Mouse (Mus musculus) embryonic facial prominence, embryonic 14.5 days (tissue): ENCODE data around the gene Bri3. TPM values are rescaled to one million over a fixed set of nuclear protein-coding genes. Genes with fewer than 3 reads are reported as not detected.

Experiments
- ATAC-seq: fragments of 200-750 bp; cut with Nextera tagmentation; 2 replicates; pipeline ENCODE4 v1.8.0; 2017; ENCODE audit warnings: low read depth, moderate number of reproducible peaks, moderate TSS enrichment
- DNase-seq: peaks from one replicate; pipeline ENCODE4 v3.0.0-alpha.2; 2015; ENCODE audit warnings: low spot score
- H3K27ac ChIP-seq: fragments of 300-500 bp; sonication (generic); replicated peaks from 2 replicates; pipeline ENCODE4 v1.5.1; 2014; ENCODE audit warnings: low read depth, mild to moderate bottlenecking, low read length, moderate library complexity
- H3K27me3 ChIP-seq: fragments of 300-500 bp; sonication (generic); replicated peaks from 2 replicates; pipeline ENCODE4 v1.6.1; 2014; ENCODE audit warnings: low read length; ENCODE audit not compliant: control insufficient read depth, insufficient read depth
- H3K36me3 ChIP-seq: fragments of 300-500 bp; sonication (generic); 2 replicates; pipeline ENCODE4 v1.6.1; 2014; ENCODE audit warnings: low read length, mixed read lengths; ENCODE audit not compliant: control insufficient read depth, insufficient read depth
- H3K4me1 ChIP-seq: fragments of 300-500 bp; sonication (generic); 2 replicates; pipeline ENCODE4 v1.6.1; 2014; ENCODE audit warnings: antibody characterized with exemption, low read length; ENCODE audit not compliant: control insufficient read depth, insufficient read depth
- H3K4me2 ChIP-seq: fragments of 300-500 bp; sonication (generic); 2 replicates; pipeline ENCODE4 v1.6.1; 2014; ENCODE audit warnings: low read depth, mild to moderate bottlenecking, low read length, moderate library complexity, mixed read lengths
- H3K4me3 ChIP-seq: fragments of 300-500 bp; sonication (generic); 2 replicates; pipeline ENCODE4 v1.5.1; 2014; ENCODE audit warnings: low read depth, mild to moderate bottlenecking, low read length
- H3K9ac ChIP-seq: fragments of 300-500 bp; sonication (generic); 2 replicates; pipeline ENCODE4 v1.6.1; 2014; ENCODE audit warnings: low read depth, mild to moderate bottlenecking, low read length, moderate library complexity, mixed read lengths
- H3K9me3 ChIP-seq: fragments of 300-500 bp; sonication (generic); 2 replicates; pipeline ENCODE4 v1.6.1; 2016; ENCODE audit warnings: low read length; ENCODE audit not compliant: control insufficient read depth
- WGBS: fragments of 180-500 bp; shearing (Covaris S2); extraction: QIAGEN DNeasy Blood & Tissue Kit; methylation state at CpG from one replicate; pipeline ENCODE4 v1.1.7; 2014; 5-methylcytosine and 5-hydroxymethylcytosine counted together
- polyA plus RNA-seq: library from polyadenylated mRNA; unstranded; fragments of >200 nt; fragmentation: Nextera tagmentation; extraction: Ambion mirVana; gene quantifications from 2 replicates; pipeline ENCODE4 v1.2.1, GENCODE M21; 2014

Bri3 gene
- polyA plus RNA-seq, 1 experiment from 2014 or later = 96.3 TPM

DNA sequence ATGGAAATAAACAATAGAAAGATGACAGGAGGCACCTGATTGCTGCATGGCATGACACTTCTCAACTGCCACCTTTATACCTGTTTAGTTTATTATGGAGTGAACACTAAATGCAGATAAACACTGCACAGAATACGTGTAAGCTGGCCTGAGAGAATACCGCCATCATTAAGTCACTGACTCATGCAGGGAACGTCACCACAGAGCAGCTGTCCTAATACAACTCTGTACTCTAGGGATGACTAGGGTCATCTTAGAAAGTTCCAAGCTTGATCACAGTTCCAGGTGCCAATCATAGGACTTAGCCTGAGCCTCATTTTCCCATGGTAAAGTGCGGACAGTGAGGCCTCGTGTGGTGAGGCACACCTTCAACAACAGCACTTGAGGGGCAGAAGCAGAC is 40.4 kb downstream of the Bri3 start:
- H3K36me3 ChIP-seq = no peaks in the 10 kb centered on the region
- H3K27me3 ChIP-seq = no peaks in the 10 kb centered on the region
- 78% methylated on average over 5 of the region's 5 CpGs for WGBS
- no peak overlapping the region for H3K4me2 ChIP-seq
- H3K4me1 ChIP-seq = no peaks in the 10 kb centered on the region
- ATAC-seq (no peak), DNase-seq (no peak)
- no peaks in the 10 kb centered on the region for H3K9me3 ChIP-seq
- no peak overlapping the region for H3K27ac ChIP-seq
- no peak overlapping the region for H3K9ac ChIP-seq
- H3K4me3 ChIP-seq = no peak overlapping the region

GRCm38 (mm10) chr5:144286591-144287266 is 42.5 kb downstream of the Bri3 start:
- no peaks in the 10 kb centered on the region for H3K36me3 ChIP-seq
- H3K4me3 ChIP-seq = no peak overlapping the region
- WGBS = 72% methylated on average over 9 of the region's 9 CpGs
- H3K9me3 ChIP-seq = no peaks in the 10 kb centered on the region
- no peak for ATAC-seq
- no peak overlapping the region for H3K4me2 ChIP-seq
- H3K27me3 ChIP-seq = no peaks in the 10 kb centered on the region
- DNase-seq = no peak
- H3K9ac ChIP-seq = no peak overlapping the region
- H3K27ac ChIP-seq = no peak overlapping the region
- no peaks in the 10 kb centered on the region for H3K4me1 ChIP-seq

- Histone ChIP-seq H3K4me1 (no peaks in the 10 kb centered on the region), H3K27me3 (no peaks in the 10 kb centered on the region), H3K9ac (no peak overlapping the region), H3K4me2 (no peak overlapping the region), H3K4me3 (no peak overlapping the region), H3K27ac (no peak overlapping the region), H3K9me3 (no peaks in the 10 kb centered on the region), H3K36me3 (no peaks in the 10 kb centered on the region)
- no peak for DNase-seq
- WGBS = 75% methylated on average over 3 of the region's 3 CpGs
- peak; percentile 35 for ATAC-seq
These were observed 43.1 kb downstream of the Bri3 start for GRCm38 (mm10) chr5:144287267-144287820.

DNA sequence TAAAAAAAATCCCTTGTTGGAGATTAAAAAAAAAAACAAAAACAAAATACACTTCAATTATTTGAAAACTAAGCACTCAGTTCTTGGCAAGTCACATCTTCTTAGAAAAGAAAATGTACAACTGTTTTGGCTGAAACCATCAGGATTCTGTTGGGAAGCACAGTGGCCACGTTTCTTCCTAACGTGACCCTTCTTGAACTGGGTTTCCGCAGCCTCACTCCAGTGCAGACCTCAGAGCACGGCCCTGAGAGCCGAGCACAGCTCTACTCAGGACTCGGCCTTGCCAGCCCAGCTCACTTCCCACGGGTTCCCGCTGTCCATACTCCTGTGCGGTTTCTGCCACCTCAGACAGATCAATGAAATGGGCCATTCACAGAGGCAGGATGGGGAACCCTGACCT is 44.2 kb downstream of the Bri3 start:
- no peak for ATAC-seq
- WGBS = 80% methylated on average over 9 of the region's 9 CpGs

GRCm38 (mm10) chr5:144289769-144290440 is 45.7 kb downstream of the Bri3 start:
- WGBS = 83% methylated on average over 4 of the region's 4 CpGs
- no peaks in the 10 kb centered on the region for H3K9me3 ChIP-seq
- no peaks in the 10 kb centered on the region for H3K4me1 ChIP-seq
- no peak overlapping the region for H3K4me3 ChIP-seq
- no peaks in the 10 kb centered on the region for H3K27me3 ChIP-seq
- no peak overlapping the region for H3K27ac ChIP-seq
- peak; percentile 41 for DNase-seq
- H3K4me2 ChIP-seq = no peak overlapping the region
- H3K36me3 ChIP-seq = no peaks in the 10 kb centered on the region
- no peak for ATAC-seq
- H3K9ac ChIP-seq = no peak overlapping the region

More for the DNA sequence above, 44.2 kb downstream of the Bri3 start:
- no peak for DNase-seq
- Histone ChIP-seq H3K4me1 (no peaks in the 10 kb centered on the region), H3K4me3 (no peak overlapping the region), H3K9ac (no peak overlapping the region), H3K36me3 (no peaks in the 10 kb centered on the region), H3K4me2 (no peak overlapping the region), H3K9me3 (no peaks in the 10 kb centered on the region), H3K27me3 (no peaks in the 10 kb centered on the region), H3K27ac (no peak overlapping the region)

GRCm38 (mm10) chr5:144294908-144295307 is 50.7 kb downstream of the Bri3 start:
- H3K36me3 ChIP-seq = no peaks in the 10 kb centered on the region
- H3K9ac ChIP-seq = no peak overlapping the region
- no peak for DNase-seq
- 64% methylated on average over 7 of the region's 7 CpGs for WGBS
- no peak overlapping the region for H3K4me3 ChIP-seq
- no peaks in the 10 kb centered on the region for H3K4me1 ChIP-seq
- no peaks in the 10 kb centered on the region for H3K27me3 ChIP-seq
- 0 out of 2 replicates have a peak, but pooled peaks have one; percentile 33 for ATAC-seq
- H3K4me2 ChIP-seq = no peak overlapping the region
- H3K9me3 ChIP-seq = no peaks in the 10 kb centered on the region
- no peak overlapping the region for H3K27ac ChIP-seq

DNA sequence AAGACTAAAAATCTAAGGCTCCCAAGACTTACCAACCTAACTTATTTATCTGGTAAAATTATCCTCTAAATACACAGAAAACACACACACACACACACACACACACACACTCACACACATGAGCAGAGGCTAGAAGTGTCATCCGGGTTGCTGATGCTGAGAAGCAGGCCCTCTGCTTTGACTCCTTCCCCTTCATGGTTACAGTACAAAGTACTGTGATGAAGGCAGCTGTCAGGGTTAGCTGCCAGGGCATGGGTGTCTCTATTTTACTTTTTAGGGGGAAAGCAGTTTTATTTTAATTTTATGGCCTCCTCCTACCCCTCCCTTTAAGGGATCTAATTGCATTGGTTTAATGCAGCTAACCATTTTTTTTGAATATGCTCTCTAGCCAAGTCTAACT is 51.1 kb downstream of the Bri3 start:
- no peak overlapping the region for H3K9ac ChIP-seq
- no peaks in the 10 kb centered on the region for H3K36me3 ChIP-seq
- no peaks in the 10 kb centered on the region for H3K4me1 ChIP-seq
- no peak for ATAC-seq
- DNase-seq = no peak
- H3K27ac ChIP-seq = no peak overlapping the region
- H3K9me3 ChIP-seq = no peaks in the 10 kb centered on the region
- WGBS = 67% methylated on average over 1 of the region's 1 CpGs
- H3K27me3 ChIP-seq = no peaks in the 10 kb centered on the region
- H3K4me2 ChIP-seq = no peak overlapping the region
- H3K4me3 ChIP-seq = no peak overlapping the region

GRCm38 (mm10) chr5:144296090-144296604 is 51.9 kb downstream of the Bri3 start:
- Histone ChIP-seq H3K27me3 (no peaks in the 10 kb centered on the region), H3K9me3 (no peaks in the 10 kb centered on the region), H3K4me3 (no peak overlapping the region), H3K9ac (no peak overlapping the region), H3K4me2 (no peak overlapping the region), H3K4me1 (no peaks in the 10 kb centered on the region), H3K36me3 (no peaks in the 10 kb centered on the region), H3K27ac (no peak overlapping the region)
- ATAC-seq = no peak
- WGBS = 73% methylated on average over 7 of the region's 7 CpGs
- DNase-seq = no peak
